Mouse (Mus musculus): ENCODE measurements at regions not wholly inside any gene's neighbourhood (a gene's known extent, or its start where the extent isn't known, plus 50 kb on each side); places are given as distances from the start of the nearest gene placed in this dataset.

- no peak for TF ChIP-seq CTCF (IDR thresholded peaks at IDR 0.05; ENCODE audit: borderline replicate concordance, insufficient read depth, low read length)
- no peak for TF ChIP-seq POLR2A (IDR thresholded peaks at IDR 0.05; ENCODE audit: low read depth, low read length)
These were observed 76.0 kb upstream of the Bmp2k start for GRCm38 (mm10) chr5:96921511-96921910.
